Mouse (Mus musculus): ENCODE measurements at regions not wholly inside any gene's neighbourhood (a gene's known extent, or its start where the extent isn't known, plus 50 kb on each side); places are given as distances from the start of the nearest gene placed in this dataset.

GRCm38 (mm10) chr3:143090886-143091285, 209.1 kb upstream of the Pkn2 start:
- no peak overlapping the region for H3K9ac ChIP-seq
- H3K27me3 ChIP-seq, result no peaks in the 10 kb centered on the region
- WGBS, result 60% methylated on average over 9 of the region's 9 CpGs
- no peak overlapping the region for H3K27ac ChIP-seq
- peaks cover 7% of the 10 kb centered on the region for H3K4me1 ChIP-seq
- H3K36me3 ChIP-seq, result no peaks in the 10 kb centered on the region
- H3K9me3 ChIP-seq, result no peaks in the 10 kb centered on the region
- no peak overlapping the region for H3K4me3 ChIP-seq
- ATAC-seq (ENCODE audit: low FRiP score, low read depth), result no peak
- no peak overlapping the region for H3K4me2 ChIP-seq (replicated peaks)

DNA sequence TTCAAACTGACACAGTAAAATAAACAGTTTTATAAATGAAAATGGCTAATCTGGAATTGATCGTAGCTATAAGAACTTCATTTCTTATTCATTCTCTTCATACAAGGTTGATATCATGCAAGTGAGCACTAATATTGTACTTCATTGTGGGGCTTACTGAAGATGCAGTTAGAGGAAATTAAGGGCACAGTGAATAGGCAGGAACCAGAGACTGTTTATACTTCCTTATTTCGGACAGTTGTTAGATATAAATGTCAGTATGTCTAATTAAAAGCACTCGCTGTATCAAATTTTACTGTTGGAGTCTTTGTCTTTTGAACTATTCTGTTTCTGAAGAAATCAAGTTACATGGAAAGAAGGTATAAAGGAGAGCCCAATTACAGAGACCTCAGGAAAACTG, 208.5 kb upstream of the Pkn2 start:
- Histone ChIP-seq H3K4me3 (no peak overlapping the region), H3K9ac (no peak overlapping the region), H3K9me3 (no peaks in the 10 kb centered on the region), H3K36me3 (no peaks in the 10 kb centered on the region), H3K4me1 (peaks cover 7% of the 10 kb centered on the region), H3K4me2 (replicated peaks) (no peak overlapping the region), H3K27ac (no peak overlapping the region), H3K27me3 (no peaks in the 10 kb centered on the region)
- ATAC-seq (ENCODE audit: low FRiP score, low read depth), result no peak
- 82% methylated on average over 3 of the region's 3 CpGs for WGBS

GRCm38 (mm10) chr3:143087786-143088185, 206.0 kb upstream of the Pkn2 start:
- ATAC-seq (ENCODE audit: low FRiP score, low read depth), result no peak
- no peaks in the 10 kb centered on the region for H3K27me3 ChIP-seq
- peaks cover 7% of the 10 kb centered on the region for H3K4me1 ChIP-seq
- 68% methylated on average over 3 of the region's 3 CpGs for WGBS
- no peaks in the 10 kb centered on the region for H3K9me3 ChIP-seq
- no peak overlapping the region for H3K4me3 ChIP-seq
- H3K36me3 ChIP-seq, result no peaks in the 10 kb centered on the region
- no peak overlapping the region for H3K9ac ChIP-seq
- no peak overlapping the region for H3K4me2 ChIP-seq (replicated peaks)
- no peak overlapping the region for H3K27ac ChIP-seq

GRCm38 (mm10) chr3:143078310-143078709, 196.5 kb upstream of the Pkn2 start:
- Histone ChIP-seq H3K9me3 (no peaks in the 10 kb centered on the region), H3K9ac (no peak overlapping the region), H3K36me3 (no peaks in the 10 kb centered on the region), H3K27me3 (no peaks in the 10 kb centered on the region), H3K4me1 (no peaks in the 10 kb centered on the region), H3K4me3 (no peak overlapping the region), H3K4me2 (replicated peaks) (no peak overlapping the region), H3K27ac (no peak overlapping the region)
- WGBS, result 85% methylated on average over 7 of the region's 7 CpGs
- no peak for ATAC-seq (ENCODE audit: low FRiP score, low read depth)

- WGBS, result 81% methylated on average over 4 of the region's 4 CpGs
- H3K27me3 ChIP-seq, result no peaks in the 10 kb centered on the region
- no peaks in the 10 kb centered on the region for H3K9me3 ChIP-seq
- no peak overlapping the region for H3K4me2 ChIP-seq (replicated peaks)
- no peak overlapping the region for H3K27ac ChIP-seq
- no peak for ATAC-seq (ENCODE audit: low FRiP score, low read depth)
- no peaks in the 10 kb centered on the region for H3K4me1 ChIP-seq
- no peak overlapping the region for H3K4me3 ChIP-seq
- no peaks in the 10 kb centered on the region for H3K36me3 ChIP-seq
- no peak overlapping the region for H3K9ac ChIP-seq
These were observed 190.1 kb upstream of the Pkn2 start for GRCm38 (mm10) chr3:143071839-143072373.

GRCm38 (mm10) chr3:143054858-143055257, 173.1 kb upstream of the Pkn2 start:
- no peak overlapping the region for H3K9ac ChIP-seq
- no peak overlapping the region for H3K27ac ChIP-seq
- no peak overlapping the region for H3K4me2 ChIP-seq (replicated peaks)
- H3K27me3 ChIP-seq, result no peaks in the 10 kb centered on the region
- H3K4me3 ChIP-seq, result no peak overlapping the region
- no peaks in the 10 kb centered on the region for H3K9me3 ChIP-seq
- 0 out of 2 replicates have a peak, but pooled peaks cover 6% of the 10 kb centered on the region for H3K4me1 ChIP-seq
- no peak for ATAC-seq (ENCODE audit: low FRiP score, low read depth)
- 92% methylated on average over 3 of the region's 3 CpGs for WGBS
- no peaks in the 10 kb centered on the region for H3K36me3 ChIP-seq

- H3K4me2 ChIP-seq (replicated peaks), result no peak overlapping the region
- ATAC-seq (ENCODE audit: low FRiP score, low read depth), result no peak
- no peaks in the 10 kb centered on the region for H3K4me1 ChIP-seq
- no peaks in the 10 kb centered on the region for H3K9me3 ChIP-seq
- no peaks in the 10 kb centered on the region for H3K27me3 ChIP-seq
- no peak overlapping the region for H3K9ac ChIP-seq
- no peak overlapping the region for H3K27ac ChIP-seq
- no peaks in the 10 kb centered on the region for H3K36me3 ChIP-seq
- 49% methylated on average over 11 of the region's 11 CpGs for WGBS
- no peak overlapping the region for H3K4me3 ChIP-seq
These were observed 171.6 kb upstream of the Pkn2 start for GRCm38 (mm10) chr3:143053286-143053993.

DNA sequence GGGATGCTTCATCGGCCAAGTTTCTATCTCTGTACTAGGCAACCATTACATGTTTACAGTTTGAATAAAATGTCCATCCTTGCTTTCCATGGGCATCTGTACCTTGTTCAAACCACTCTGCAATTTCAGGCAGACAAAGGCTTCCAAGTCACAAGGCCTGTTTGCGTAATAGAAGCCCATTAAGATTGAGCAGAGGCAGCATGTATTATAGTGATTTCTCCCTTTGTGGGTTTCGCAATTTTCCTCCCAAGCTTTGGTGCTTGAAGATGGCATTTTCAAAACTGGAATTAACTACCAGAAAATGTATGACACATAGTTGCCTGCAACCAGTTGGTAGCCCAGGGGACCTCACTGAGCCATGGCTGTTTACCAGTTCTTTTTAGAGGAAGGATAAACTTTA, 158.9 kb upstream of the Pkn2 start:
- no peak overlapping the region for H3K9ac ChIP-seq
- no peaks in the 10 kb centered on the region for H3K9me3 ChIP-seq
- H3K27me3 ChIP-seq, result no peaks in the 10 kb centered on the region
- no peak overlapping the region for H3K4me2 ChIP-seq (replicated peaks)
- WGBS, result 88% methylated on average over 3 of the region's 3 CpGs
- no peaks in the 10 kb centered on the region for H3K4me1 ChIP-seq
- no peak overlapping the region for H3K27ac ChIP-seq
- no peaks in the 10 kb centered on the region for H3K36me3 ChIP-seq
- no peak overlapping the region for H3K4me3 ChIP-seq
- ATAC-seq (ENCODE audit: low FRiP score, low read depth), result no peak

DNA sequence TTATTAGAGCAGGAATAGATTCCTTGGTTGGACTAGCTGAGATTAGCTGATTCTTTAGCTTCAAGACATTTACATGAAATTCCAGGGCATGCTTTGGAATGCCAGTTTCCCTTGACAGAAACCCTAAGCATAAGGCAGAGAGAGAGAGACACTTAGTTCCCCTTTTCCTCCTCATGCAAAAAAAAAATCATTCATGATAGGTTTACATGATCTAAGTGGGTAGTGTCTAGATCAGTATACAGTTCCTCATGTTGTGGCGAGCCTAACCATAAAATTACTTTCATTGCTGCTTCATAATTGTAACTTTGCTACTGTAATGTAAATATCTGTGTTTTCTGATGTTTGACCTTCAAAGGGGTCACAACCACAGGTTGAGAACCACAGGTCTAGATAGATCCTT, 154.3 kb upstream of the Pkn2 start:
- Histone ChIP-seq H3K4me1 (no peaks in the 10 kb centered on the region), H3K36me3 (no peaks in the 10 kb centered on the region), H3K4me2 (replicated peaks) (no peak overlapping the region), H3K9me3 (no peaks in the 10 kb centered on the region), H3K27me3 (no peaks in the 10 kb centered on the region), H3K4me3 (no peak overlapping the region), H3K9ac (no peak overlapping the region), H3K27ac (no peak overlapping the region)
- no peak for ATAC-seq (ENCODE audit: low FRiP score, low read depth)
- 81% methylated on average over 1 of the region's 1 CpGs for WGBS

GRCm38 (mm10) chr3:143034588-143034987, 152.8 kb upstream of the Pkn2 start:
- no peak for ATAC-seq (ENCODE audit: low FRiP score, low read depth)
- H3K9me3 ChIP-seq, result no peaks in the 10 kb centered on the region
- no peaks in the 10 kb centered on the region for H3K36me3 ChIP-seq
- no peaks in the 10 kb centered on the region for H3K4me1 ChIP-seq
- no peaks in the 10 kb centered on the region for H3K27me3 ChIP-seq
- H3K4me2 ChIP-seq (replicated peaks), result no peak overlapping the region
- no peak overlapping the region for H3K4me3 ChIP-seq
- no peak overlapping the region for H3K27ac ChIP-seq
- no peak overlapping the region for H3K9ac ChIP-seq
- 73% methylated on average over 9 of the region's 9 CpGs for WGBS

DNA sequence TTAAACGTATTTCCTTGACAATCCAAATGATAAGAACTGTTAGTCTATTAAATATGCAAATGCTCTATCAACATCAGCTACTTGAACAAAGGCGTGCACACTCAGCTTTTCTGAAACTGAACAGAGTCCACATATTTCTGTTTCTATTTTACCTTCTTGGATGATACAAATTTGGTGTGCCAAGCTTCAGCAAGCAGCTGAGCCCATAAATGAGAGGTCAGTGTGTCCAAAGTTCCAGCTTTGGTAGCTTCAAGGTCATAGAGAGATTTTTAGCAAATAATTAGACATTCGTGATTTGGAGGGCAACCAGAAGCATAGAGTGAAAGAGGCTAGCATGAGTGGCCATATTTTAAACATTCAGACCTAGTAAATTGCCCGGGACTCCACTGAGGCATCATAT, 140.7 kb upstream of the Pkn2 start:
- H3K36me3 ChIP-seq, result no peaks in the 10 kb centered on the region
- no peak overlapping the region for H3K4me2 ChIP-seq (replicated peaks)
- H3K27me3 ChIP-seq, result no peaks in the 10 kb centered on the region
- no peaks in the 10 kb centered on the region for H3K9me3 ChIP-seq
- no peak for ATAC-seq (ENCODE audit: low FRiP score, low read depth)
- no peak overlapping the region for H3K27ac ChIP-seq
- no peak overlapping the region for H3K9ac ChIP-seq
- no peak overlapping the region for H3K4me3 ChIP-seq
- no peaks in the 10 kb centered on the region for H3K4me1 ChIP-seq
- WGBS, result 72% methylated on average over 4 of the region's 4 CpGs

DNA sequence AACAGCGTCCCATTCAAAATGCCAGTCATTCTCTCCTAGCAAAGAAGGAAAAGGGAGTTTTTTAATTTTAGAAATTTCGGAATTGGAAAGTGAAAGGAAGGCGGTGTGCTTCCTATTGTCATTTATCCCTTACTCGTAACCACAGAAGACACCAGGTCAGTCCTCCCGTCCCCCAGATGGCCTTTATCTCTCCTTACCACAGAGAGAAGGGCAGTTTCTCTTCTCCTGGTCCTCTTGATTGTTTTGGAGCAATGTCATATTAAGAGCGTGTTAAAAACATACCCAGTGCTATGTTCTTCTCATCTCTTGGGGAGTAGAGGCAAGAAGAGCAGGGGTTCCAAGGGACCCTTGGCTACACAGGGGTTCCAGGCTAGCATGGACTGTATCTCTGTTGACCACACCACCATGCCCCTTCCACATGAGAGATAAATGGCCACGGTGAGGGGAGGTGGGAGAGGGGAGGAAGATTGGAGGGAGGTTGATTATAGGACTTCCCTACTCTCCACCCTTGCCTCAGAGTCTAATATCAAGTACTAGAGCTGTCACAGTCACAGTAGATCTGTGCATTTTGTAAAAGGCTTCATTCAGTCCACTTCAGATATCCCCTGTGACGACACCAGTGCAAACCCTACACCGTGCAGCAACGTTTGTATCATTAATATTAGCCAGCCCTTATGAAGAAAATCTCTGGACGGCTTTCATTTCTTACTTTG, 139.5 kb upstream of the Pkn2 start:
- no peak overlapping the region for H3K27ac ChIP-seq
- no peaks in the 10 kb centered on the region for H3K4me1 ChIP-seq
- 84% methylated on average over 11 of the region's 11 CpGs for WGBS
- H3K4me3 ChIP-seq, result no peak overlapping the region
- H3K4me2 ChIP-seq (replicated peaks), result no peak overlapping the region
- H3K27me3 ChIP-seq, result no peaks in the 10 kb centered on the region
- no peaks in the 10 kb centered on the region for H3K36me3 ChIP-seq
- no peak overlapping the region for H3K9ac ChIP-seq
- no peak for ATAC-seq (ENCODE audit: low FRiP score, low read depth)
- H3K9me3 ChIP-seq, result no peaks in the 10 kb centered on the region
